Mouse (Mus musculus) bone marrow macrophage, adult 2 months (primary cell): ENCODE results near the gene Stra6.

Experiments used
- CTCF ChIP-seq: IDR thresholded peaks from 2 replicates; pipeline ENCODE4 v1.5.1; 2012; ENCODE audit warnings: low read depth, mild to moderate bottlenecking, low read length, moderate library complexity
- POLR2A ChIP-seq: IDR thresholded peaks from 2 replicates; pipeline ENCODE4 v1.6.1; 2012; ENCODE audit warnings: mild to moderate bottlenecking, low read depth, low read length, borderline replicate concordance

- TF ChIP-seq CTCF, result no peak
- TF ChIP-seq POLR2A, result no peak
These were observed 11.0 kb downstream of the Stra6 start for GRCm38 (mm10) chr9:58074561-58074960.
